In genomic region chr10:79707162-79707561, GRCm38 (mm10) we compare ENCODE assay signal across 9 mouse cellular contexts. TPM values are rescaled to one million over a fixed set of nuclear protein-coding genes. Genes with fewer than 3 reads are reported as not detected.
DNase-seq lines count a peak whose midpoint lies in the region; ATAC-seq and TF ChIP-seq lines count a peak whose summit lies in the region.
"Had no signal": no experiment of that assay in that cellular context is flagged by ENCODE, and none has a peak within 500 bp of the region (broad histone marks: within the 10 kb centered on the region; RNA-seq: fewer than 3 reads in every experiment).

No protein-coding gene starts in this region.

- TF ChIP-seq CTCF in G1E (IDR thresholded peaks at IDR 0.05; ENCODE audit: low read depth, low read length) = no peak

- ATAC-seq in G1E (ENCODE audit: extremely low read depth, insufficient number of reproducible peaks, low FRiP score, poor library complexity, severe bottlenecking) = no peak
- no peak for ATAC-seq in forebrain, embryonic 11.5 days (replicated peaks; ENCODE audit: low FRiP score)
- no peak for ATAC-seq in liver, embryonic 15.5 days (ENCODE audit: insufficient read depth)
- ATAC-seq: CD4-positive, CD25-positive, alpha-beta regulatory T cell, adult 4 months had no signal

- peak overlapping the region; percentile 74 for H3K4me3 ChIP-seq in heart, embryonic 10.5 days
- peak overlapping the region; percentile 84 for H3K4me3 ChIP-seq in G1E (ENCODE audit: low read depth, low read length)
- H3K4me3 ChIP-seq in forebrain, embryonic 11.5 days (ENCODE audit: low read depth, low read length) = no peak overlapping the region
- H3K4me3 ChIP-seq in liver, embryonic 15.5 days (replicated peaks) = peak overlapping the region; percentile 94

- 69% methylated on average over 1 of the region's 1 CpGs for WGBS in heart, embryonic 10.5 days
- WGBS in forebrain, embryonic 11.5 days = 91% methylated on average over 1 of the region's 1 CpGs
- WGBS in liver, embryonic 15.5 days (ENCODE audit: insufficient replicate concordance) = 68% methylated on average over 1 of the region's 1 CpGs

- peaks cover 73% of the 10 kb centered on the region for H3K4me1 ChIP-seq in heart, embryonic 10.5 days
- H3K4me1 ChIP-seq in G1E (ENCODE audit: insufficient read depth, low read depth, low read length) = peaks cover 79% of the 10 kb centered on the region
- H3K4me1 ChIP-seq in forebrain, embryonic 11.5 days (replicated peaks; ENCODE audit: control insufficient read depth, insufficient read depth, low read length) = peaks cover 16% of the 10 kb centered on the region
- peaks cover 77% of the 10 kb centered on the region for H3K4me1 ChIP-seq in liver, embryonic 15.5 days (replicated peaks)

- peak overlapping the region; percentile 95 for H3K27ac ChIP-seq in heart, embryonic 10.5 days
- H3K27ac ChIP-seq in forebrain, embryonic 11.5 days (ENCODE audit: low read depth, low read length) = no peak overlapping the region
- peak overlapping the region; percentile 96 for H3K27ac ChIP-seq in liver, embryonic 15.5 days (replicated peaks)

- H3K9ac ChIP-seq in forebrain, embryonic 11.5 days (ENCODE audit: low read length) = no peak overlapping the region
- peak overlapping the region; percentile 97 for H3K9ac ChIP-seq in liver, embryonic 15.5 days

- DNase-seq in heart, embryonic 10.5 days (ENCODE audit: low spot score) = no peak
- no peak for DNase-seq in heart, postnatal 4 days
- DNase-seq in G1E (ENCODE audit: low spot score) = no peak
- DNase-seq in forebrain, embryonic 11.5 days (ENCODE audit: low spot score) = no peak
- DNase-seq in thymus, postnatal 10 days (ENCODE audit: low spot score in 2 of 2) = no peak
- DNase-seq in urinary bladder, postnatal 10 days (ENCODE audit: low spot score) = no peak
- no peak for DNase-seq in kidney, adult 8-10 months

- no peaks in the 10 kb centered on the region for H3K9me3 ChIP-seq in heart, embryonic 10.5 days
- no peaks in the 10 kb centered on the region for H3K9me3 ChIP-seq in G1E (replicated peaks)
- H3K9me3 ChIP-seq in forebrain, embryonic 11.5 days (ENCODE audit: control insufficient read depth, low read length) = no peaks in the 10 kb centered on the region
- no peaks in the 10 kb centered on the region for H3K9me3 ChIP-seq in liver, embryonic 15.5 days (replicated peaks)

- H3K4me2 ChIP-seq in forebrain, embryonic 11.5 days (ENCODE audit: low read depth, low read length, severe bottlenecking) = peak overlapping the region; percentile 21; the same call in 1 of the 2 replicates
- peak overlapping the region; percentile 87 for H3K4me2 ChIP-seq in liver, embryonic 15.5 days

- H3K36me3 ChIP-seq in heart, embryonic 10.5 days = peaks cover 61% of the 10 kb centered on the region
- peaks cover 73% of the 10 kb centered on the region for H3K36me3 ChIP-seq in G1E (replicated peaks)
- peaks cover 15% of the 10 kb centered on the region; the same call in 1 of the 2 replicates for H3K36me3 ChIP-seq in forebrain, embryonic 11.5 days (ENCODE audit: control insufficient read depth, insufficient read depth, low read length)
- peaks cover 61% of the 10 kb centered on the region for H3K36me3 ChIP-seq in liver, embryonic 15.5 days (replicated peaks)

- H3K27me3 ChIP-seq in heart, embryonic 10.5 days (ENCODE audit: insufficient read depth, poor library complexity, severe bottlenecking) = no peaks in the 10 kb centered on the region
- H3K27me3 ChIP-seq in G1E (ENCODE audit: insufficient read depth, low read length) = no peaks in the 10 kb centered on the region
- no peaks in the 10 kb centered on the region for H3K27me3 ChIP-seq in forebrain, embryonic 11.5 days (ENCODE audit: control insufficient read depth, insufficient read depth, low read length)
- H3K27me3 ChIP-seq in liver, embryonic 15.5 days = no peaks in the 10 kb centered on the region

RNA-seq across cellular contexts. Expression of gene Bsg, which starts 2.9 kb away (rescaled TPM):
- polyA plus RNA-seq in heart, embryonic 10.5 days (2016; fragmentation: Nextera tagmentation; extraction: Ambion mirVana) = 1,251 and 1,319 TPM in 2 replicates
- total RNA-seq in heart, postnatal 4 days (2021) = 100 to 1,000 TPM; 793 to 876 TPM
- total RNA-seq in G1E (2014; fragmentation: Nextera tagmentation) = 742 and 832 TPM in 2 replicates
- total RNA-seq in G1E (2017) = 308 and 330 TPM in 2 replicates
- polyA plus RNA-seq in G1E (2012) = 872 and 1,137 TPM in 2 replicates
- 551 and 582 TPM in 2 replicates for polyA plus RNA-seq in forebrain, embryonic 11.5 days (2014; fragmentation: Nextera tagmentation; extraction: Ambion mirVana)
- polyA plus RNA-seq in liver, embryonic 15.5 days (2015; fragmentation: Nextera tagmentation; extraction: Ambion mirVana) = 980 and 1,043 TPM in 2 replicates

RNA-seq across cellular contexts. Expression of gene Hcn2, which starts 9.3 kb away (rescaled TPM):
- not detected in 2 replicates for polyA plus RNA-seq in heart, embryonic 10.5 days (2016; fragmentation: Nextera tagmentation; extraction: Ambion mirVana)
- total RNA-seq in heart, postnatal 4 days (2021) = 1 to 10 TPM; 7.6 to 9.5 TPM
- total RNA-seq in G1E (2014; fragmentation: Nextera tagmentation) = 0.29 TPM in 1 of 2 replicates, not detected in the other
- total RNA-seq in G1E (2017) = 0.11 and 0.17 TPM in 2 replicates
- 0.27 and 0.47 TPM in 2 replicates for polyA plus RNA-seq in G1E (2012)
- 0.15 and 0.40 TPM in 2 replicates for polyA plus RNA-seq in forebrain, embryonic 11.5 days (2014; fragmentation: Nextera tagmentation; extraction: Ambion mirVana)
- 0.02 TPM in 1 of 2 replicates, not detected in the other for polyA plus RNA-seq in liver, embryonic 15.5 days (2015; fragmentation: Nextera tagmentation; extraction: Ambion mirVana)
- polyA plus RNA-seq: CD4-positive, CD25-positive, alpha-beta regulatory T cell, adult 4 months had no signal

RNA-seq across cellular contexts. Expression of gene Gzmm, which starts 18.3 kb away (rescaled TPM):
- polyA plus RNA-seq in heart, embryonic 10.5 days (2016; fragmentation: Nextera tagmentation; extraction: Ambion mirVana) = 0.46 and 0.54 TPM in 2 replicates
- total RNA-seq in heart, postnatal 4 days (2021) = 1 to 10 TPM; 2.9 to 3.7 TPM
- not detected in 2 replicates for total RNA-seq in G1E (2014; fragmentation: Nextera tagmentation)
- 0.33 and 0.46 TPM in 2 replicates for total RNA-seq in G1E (2017)
- polyA plus RNA-seq in G1E (2012) = 0.19 and 0.28 TPM in 2 replicates
- polyA plus RNA-seq in forebrain, embryonic 11.5 days (2014; fragmentation: Nextera tagmentation; extraction: Ambion mirVana) = 0.81 and 0.92 TPM in 2 replicates
- 0.15 and 0.37 TPM in 2 replicates for polyA plus RNA-seq in liver, embryonic 15.5 days (2015; fragmentation: Nextera tagmentation; extraction: Ambion mirVana)

RNA-seq across cellular contexts. Expression of gene Cdc34, which starts 25.2 kb away (rescaled TPM):
- 188 and 215 TPM in 2 replicates for polyA plus RNA-seq in heart, embryonic 10.5 days (2016; fragmentation: Nextera tagmentation; extraction: Ambion mirVana)
- total RNA-seq in heart, postnatal 4 days (2021) = 100 to 1,000 TPM; 134 to 145 TPM
- 81.7 and 86.7 TPM in 2 replicates for total RNA-seq in G1E (2014; fragmentation: Nextera tagmentation)
- 132 and 136 TPM in 2 replicates for total RNA-seq in G1E (2017)
- polyA plus RNA-seq in G1E (2012) = 492 and 603 TPM in 2 replicates
- 180 and 185 TPM in 2 replicates for polyA plus RNA-seq in forebrain, embryonic 11.5 days (2014; fragmentation: Nextera tagmentation; extraction: Ambion mirVana)
- polyA plus RNA-seq in liver, embryonic 15.5 days (2015; fragmentation: Nextera tagmentation; extraction: Ambion mirVana) = 105 and 107 TPM in 2 replicates

RNA-seq across cellular contexts. Expression of gene Tpgs1, which starts 38.0 kb away (rescaled TPM):
- polyA plus RNA-seq in heart, embryonic 10.5 days (2016; fragmentation: Nextera tagmentation; extraction: Ambion mirVana) = 52.3 and 59.4 TPM in 2 replicates
- 10 to 100 TPM; 18.8 to 20.3 TPM for total RNA-seq in heart, postnatal 4 days (2021)
- 13.9 and 20.2 TPM in 2 replicates for total RNA-seq in G1E (2014; fragmentation: Nextera tagmentation)
- total RNA-seq in G1E (2017) = 11.6 and 15.5 TPM in 2 replicates
- 78.0 and 91.9 TPM in 2 replicates for polyA plus RNA-seq in G1E (2012)
- 59.7 and 65.2 TPM in 2 replicates for polyA plus RNA-seq in forebrain, embryonic 11.5 days (2014; fragmentation: Nextera tagmentation; extraction: Ambion mirVana)
- 21.4 and 23.1 TPM in 2 replicates for polyA plus RNA-seq in liver, embryonic 15.5 days (2015; fragmentation: Nextera tagmentation; extraction: Ambion mirVana)
